Mouse (Mus musculus) thymus, adult 2 months (tissue): ENCODE results near the gene Calr4.

Experiments
- CTCF ChIP-seq: fragments of 200-500 bp; IDR thresholded peaks from 2 replicates; pipeline ENCODE4 v1.5.1; 2012; ENCODE audit warnings: mild to moderate bottlenecking, control low read depth, low read length, moderate library complexity, borderline replicate concordance; ENCODE audit not compliant: control insufficient read depth, poor library complexity, insufficient read depth; ENCODE audit errors: extremely low read depth
- POLR2A ChIP-seq: fragments of 200-500 bp; IDR thresholded peaks from 2 replicates; pipeline ENCODE4 v1.6.1; 2012; ENCODE audit warnings: mild to moderate bottlenecking, low read length, control low read depth, moderate library complexity; ENCODE audit not compliant: control insufficient read depth, poor library complexity, insufficient read depth; ENCODE audit errors: extremely low read depth

GRCm38 (mm10) chr4:109238428-109239268 is 4.4 kb downstream of the Calr4 start:
- TF ChIP-seq CTCF: no peak
- no peak for TF ChIP-seq POLR2A
